Mouse (Mus musculus): ENCODE measurements around the gene Hjurp. TPM values are rescaled to one million over a fixed set of nuclear protein-coding genes. Genes with fewer than 3 reads are reported as not detected.
A peak's percentile ranks its signal among the peaks of the same experiment; 100 is the strongest.

Gene Hjurp
- 51.9 and 61.0 TPM in 2 replicates for polyA plus RNA-seq (2012; rRNA removed)
- 38.0 and 42.9 TPM in 2 replicates for polyA plus RNA-seq (2014; fragmentation: Nextera tagmentation; extraction: Ambion mirVana)

GRCm38 (mm10) chr1:88277098-88277817 is at the start of gene Hjurp, which contains the start of gene Trpm8:
Gene Hjurp, minus strand, starts transcription at chr1:88277633.
Gene Trpm8, plus strand, starts transcription at chr1:88277661.
- Histone ChIP-seq H3K36me3 (replicated peaks; ENCODE audit: control insufficient read depth, insufficient read depth, low read depth) (peaks cover 35% of the 10 kb centered on the region), H3K4me3 (ENCODE audit: insufficient read depth in 1 of 2, low read depth in 2 of 2, low read length in 2 of 2) (peak within 1 kb of the TSS; percentile 65 to 73), H3K9ac (replicated peaks) (peak within 1 kb of the TSS; percentile 88), H3K4me1 (replicated peaks; ENCODE audit: control insufficient read depth in 2 of 2, insufficient read depth in 2 of 2, low read length in 1 of 2) (peaks cover 16 to 21% of the 10 kb centered on the region in 2 experiments), H3K27ac (peak within 1 kb of the TSS; percentile 63), H3K4me2 (ENCODE audit: low read depth) (peak within 1 kb of the TSS; percentile 72), H3K27me3 (ENCODE audit: control insufficient read depth, insufficient read depth, low read length) (no peaks in the 10 kb centered on the region), H3K9me3 (ENCODE audit: control insufficient read depth, low read length) (no peaks in the 10 kb centered on the region)
- ATAC-seq (ENCODE audit: insufficient read depth) = peak; percentile 90
- peak; percentile 98 to 100 (median 99) for DNase-seq (ENCODE audit: low read depth in 3 of 3, low spot score in 3 of 3)
- TF ChIP-seq EP300 (IDR thresholded peaks at IDR 0.05; ENCODE audit: low read depth) (no peak), CTCF (IDR thresholded peaks at IDR 0.05; ENCODE audit: low read depth) (no peak)
- under 1% methylated on average over 50 of the region's 50 CpGs for WGBS (ENCODE audit: insufficient replicate concordance)

- Histone ChIP-seq H3K36me3 (replicated peaks; ENCODE audit: control insufficient read depth, insufficient read depth, low read depth) (no peaks in the 10 kb centered on the region), H3K4me2 (ENCODE audit: low read depth) (no peak overlapping the region), H3K9me3 (ENCODE audit: control insufficient read depth, low read length) (no peaks in the 10 kb centered on the region), H3K4me1 (replicated peaks; ENCODE audit: control insufficient read depth in 2 of 2, insufficient read depth in 2 of 2, low read length in 1 of 2) (no peaks in the 10 kb centered on the region), H3K4me3 (ENCODE audit: insufficient read depth in 1 of 2, low read depth in 2 of 2, low read length in 2 of 2) (no peak overlapping the region), H3K9ac (replicated peaks) (no peak overlapping the region), H3K27me3 (ENCODE audit: control insufficient read depth, insufficient read depth, low read length) (no peaks in the 10 kb centered on the region), H3K27ac (no peak overlapping the region)
- ATAC-seq (ENCODE audit: insufficient read depth) (no peak), DNase-seq (ENCODE audit: low read depth in 3 of 3, low spot score in 3 of 3) (no peak)
- 55% methylated on average over 3 of the region's 3 CpGs for WGBS (ENCODE audit: insufficient replicate concordance)
- TF ChIP-seq CTCF (IDR thresholded peaks at IDR 0.05; ENCODE audit: low read depth) = no peak
- TF ChIP-seq EP300 (IDR thresholded peaks at IDR 0.05; ENCODE audit: low read depth) = no peak
Measured at GRCm38 (mm10) chr1:88323101-88323500, 45.7 kb upstream of the Hjurp start.

GRCm38 (mm10) chr1:88322146-88322545 is 44.7 kb upstream of the Hjurp start:
- no peak overlapping the region for H3K9ac ChIP-seq (replicated peaks)
- H3K9me3 ChIP-seq (ENCODE audit: control insufficient read depth, low read length) = no peaks in the 10 kb centered on the region
- H3K27ac ChIP-seq = no peak overlapping the region
- H3K4me3 ChIP-seq (ENCODE audit: insufficient read depth in 1 of 2, low read depth in 2 of 2, low read length in 2 of 2) = no peak overlapping the region
- H3K4me1 ChIP-seq (replicated peaks; ENCODE audit: control insufficient read depth in 2 of 2, insufficient read depth in 2 of 2, low read length in 1 of 2) = no peaks in the 10 kb centered on the region
- H3K4me2 ChIP-seq (ENCODE audit: low read depth) = no peak overlapping the region
- TF ChIP-seq EP300 (IDR thresholded peaks at IDR 0.05; ENCODE audit: low read depth) (no peak), CTCF (IDR thresholded peaks at IDR 0.05; ENCODE audit: low read depth) (no peak)
- ATAC-seq (ENCODE audit: insufficient read depth) (no peak), DNase-seq (ENCODE audit: low read depth in 3 of 3, low spot score in 3 of 3) (no peak)
- no peaks in the 10 kb centered on the region for H3K27me3 ChIP-seq (ENCODE audit: control insufficient read depth, insufficient read depth, low read length)
- H3K36me3 ChIP-seq (replicated peaks; ENCODE audit: control insufficient read depth, insufficient read depth, low read depth) = no peaks in the 10 kb centered on the region

GRCm38 (mm10) chr1:88320821-88321395 is 43.5 kb upstream of the Hjurp start:
- no peak for TF ChIP-seq CTCF (IDR thresholded peaks at IDR 0.05; ENCODE audit: low read depth)
- Histone ChIP-seq H3K4me3 (ENCODE audit: insufficient read depth in 1 of 2, low read depth in 2 of 2, low read length in 2 of 2) (no peak overlapping the region), H3K4me2 (ENCODE audit: low read depth) (no peak overlapping the region), H3K4me1 (replicated peaks; ENCODE audit: control insufficient read depth in 2 of 2, insufficient read depth in 2 of 2, low read length in 1 of 2) (no peaks in the 10 kb centered on the region), H3K27ac (no peak overlapping the region), H3K27me3 (ENCODE audit: control insufficient read depth, insufficient read depth, low read length) (no peaks in the 10 kb centered on the region), H3K36me3 (replicated peaks; ENCODE audit: control insufficient read depth, insufficient read depth, low read depth) (no peaks in the 10 kb centered on the region), H3K9ac (replicated peaks) (no peak overlapping the region), H3K9me3 (ENCODE audit: control insufficient read depth, low read length) (no peaks in the 10 kb centered on the region)
- no peak for ATAC-seq (ENCODE audit: insufficient read depth)
- 52% methylated on average over 7 of the region's 7 CpGs for WGBS (ENCODE audit: insufficient replicate concordance)
- DNase-seq (ENCODE audit: low read depth in 3 of 3, low spot score in 3 of 3) = no peak

GRCm38 (mm10) chr1:88318531-88319060 is 41.2 kb upstream of the Hjurp start:
- no peaks in the 10 kb centered on the region for H3K9me3 ChIP-seq (ENCODE audit: control insufficient read depth, low read length)
- no peak overlapping the region for H3K4me3 ChIP-seq (ENCODE audit: insufficient read depth in 1 of 2, low read depth in 2 of 2, low read length in 2 of 2)
- peak in 2 of 3 experiments; percentile 23 to 29 for DNase-seq (ENCODE audit: low read depth in 3 of 3, low spot score in 3 of 3)
- ATAC-seq (ENCODE audit: insufficient read depth) = no peak
- H3K27me3 ChIP-seq (ENCODE audit: control insufficient read depth, insufficient read depth, low read length) = no peaks in the 10 kb centered on the region
- TF ChIP-seq CTCF (IDR thresholded peaks at IDR 0.05; ENCODE audit: low read depth) = peak; percentile 81
- TF ChIP-seq EP300 (IDR thresholded peaks at IDR 0.05; ENCODE audit: low read depth) = no peak
- no peak overlapping the region for H3K27ac ChIP-seq
- no peak overlapping the region for H3K9ac ChIP-seq (replicated peaks)
- 51% methylated on average over 6 of the region's 6 CpGs for WGBS (ENCODE audit: insufficient replicate concordance)
- no peaks in the 10 kb centered on the region for H3K4me1 ChIP-seq (replicated peaks; ENCODE audit: control insufficient read depth in 2 of 2, insufficient read depth in 2 of 2, low read length in 1 of 2)
- H3K36me3 ChIP-seq (replicated peaks; ENCODE audit: control insufficient read depth, insufficient read depth, low read depth) = no peaks in the 10 kb centered on the region
- no peak overlapping the region for H3K4me2 ChIP-seq (ENCODE audit: low read depth)
